Mouse (Mus musculus) lung, adult 2 months (tissue): Measurements from ENCODE around the gene Samd14. TPM values are rescaled to one million over a fixed set of nuclear protein-coding genes. Genes with fewer than 3 reads are reported as not detected.
"Not testable (repeated sequence)": the region's sequence is repeated elsewhere in the genome, so short reads cannot be mapped to it uniquely, and the experiment has no call there.

Experiments used
- DNase-seq: peaks from one replicate; pipeline ENCODE4 v3.0.0; 2022
- H3K4me1 ChIP-seq: fragments of 200-500 bp; 2 replicates; pipeline ENCODE4 v1.6.1; 2011; ENCODE audit warnings: low read length; ENCODE audit not compliant: control insufficient read depth, insufficient read depth
- H3K4me3 ChIP-seq: fragments of 200-500 bp; replicated peaks from 2 replicates; pipeline ENCODE3; 2011; ENCODE audit warnings: low read depth, mild to moderate bottlenecking, control low read depth, low read length; ENCODE audit errors: extremely low read depth
- CTCF ChIP-seq: fragments of 200-500 bp; IDR thresholded peaks from 2 replicates; pipeline ENCODE4 v1.5.1; 2011; ENCODE audit warnings: mild to moderate bottlenecking, low read length, control low read depth; ENCODE audit not compliant: insufficient read depth
- POLR2A ChIP-seq: fragments of 200-500 bp; IDR thresholded peaks from 2 replicates; pipeline ENCODE4 v1.6.1; 2011; ENCODE audit warnings: low read depth, mild to moderate bottlenecking, control low read depth, low read length, borderline replicate concordance; ENCODE audit errors: extremely low read depth
- WGBS: fragments of 180-500 bp; shearing (Covaris S2); methylation state at CpG from one replicate; pipeline ENCODE4 v1.1.7; 2018; 5-methylcytosine and 5-hydroxymethylcytosine counted together
- polyA plus RNA-seq: library from polyadenylated mRNA; depleted of rRNA; stranded (reverse); fragments of >200 nt; gene quantifications from 2 replicates; pipeline ENCODE4 v1.2.3, GENCODE M21; 2012

The Samd14 gene
- polyA plus RNA-seq, 1 experiment, result 5.9 TPM

- TF ChIP-seq CTCF, result no peak
- TF ChIP-seq POLR2A, result no peak
- H3K4me1 ChIP-seq, result peaks cover 17% of the 10 kb centered on the region
- 86% methylated on average over 12 of the region's 12 CpGs for WGBS
- DNase-seq, result no peak
- no peak overlapping the region for H3K4me3 ChIP-seq
Observed at GRCm38 (mm10) chr11:95004136-95004936, 5.3 kb upstream of the Samd14 start.

- WGBS, result 55% methylated on average over 6 of the region's 6 CpGs
- TF ChIP-seq POLR2A (no peak), CTCF (no peak)
Observed at GRCm38 (mm10) chr11:95004937-95005198, 4.8 kb upstream of the Samd14 start.

GRCm38 (mm10) chr11:95006038-95006437, 3.6 kb upstream of the Samd14 start:
- H3K4me1 ChIP-seq, result peaks cover 10% of the 10 kb centered on the region
- TF ChIP-seq CTCF (no peak), POLR2A (no peak)
- WGBS, result 39% methylated on average over 4 of the region's 4 CpGs
- DNase-seq, result no peak
- no peak overlapping the region for H3K4me3 ChIP-seq

More at GRCm38 (mm10) chr11:95004937-95005198, 4.8 kb upstream of the Samd14 start:
- H3K4me3 ChIP-seq, result no peak overlapping the region
- no peak for DNase-seq
- peaks cover 17% of the 10 kb centered on the region for H3K4me1 ChIP-seq

- Histone ChIP-seq H3K4me3 (peak overlapping the region; percentile 78), H3K4me1 (peaks cover 9% of the 10 kb centered on the region)
- DNase-seq, result peak; percentile 72
- no peak for TF ChIP-seq POLR2A
- 3% methylated on average over 27 of the region's 27 CpGs for WGBS
Observed at GRCm38 (mm10) chr11:95006525-95007219, 3.0 kb upstream of the Samd14 start.

GRCm38 (mm10) chr11:95007418-95007817, 2.3 kb upstream of the Samd14 start:
- H3K4me1 ChIP-seq, result peaks cover 9% of the 10 kb centered on the region
- WGBS, result 27% methylated on average over 3 of the region's 3 CpGs
- no peak for TF ChIP-seq POLR2A
- no peak for TF ChIP-seq CTCF
- no peak overlapping the region for H3K4me3 ChIP-seq
- DNase-seq, result no peak

- TF ChIP-seq CTCF (no peak), POLR2A (no peak)
- 20% methylated on average over 15 of the region's 15 CpGs for WGBS
- Histone ChIP-seq H3K4me3 (peak overlapping the region; percentile 59), H3K4me1 (peaks cover 9% of the 10 kb centered on the region)
- DNase-seq, result no peak
Observed at GRCm38 (mm10) chr11:95008661-95009628, 734 bp upstream of the Samd14 start.

- no peak for DNase-seq
- WGBS, result 3% methylated on average over 33 of the region's 40 CpGs
- Histone ChIP-seq H3K4me1 (peaks cover 9% of the 10 kb centered on the region), H3K4me3 (peak overlapping the region; percentile 59)
- TF ChIP-seq CTCF (no peak), POLR2A (no peak)
Observed at GRCm38 (mm10) chr11:95010141-95010739, 561 bp downstream of the Samd14 start.

- not testable (repeated sequence) for H3K4me1 ChIP-seq, DNase-seq, H3K4me3 ChIP-seq
- WGBS, result 51% methylated on average over 4 of the region's 4 CpGs
Observed at GRCm38 (mm10) chr11:95010841-95011403, 1.2 kb downstream of the Samd14 start.

GRCm38 (mm10) chr11:95011416-95011815, 1.7 kb downstream of the Samd14 start:
- no peak for DNase-seq
- 50% methylated on average over 1 of the region's 1 CpGs for WGBS

More at GRCm38 (mm10) chr11:95011416-95011815, 1.7 kb downstream of the Samd14 start:
- TF ChIP-seq CTCF, result no peak
- no peak for TF ChIP-seq POLR2A
- H3K4me1 ChIP-seq, result peaks cover 9% of the 10 kb centered on the region
- no peak overlapping the region for H3K4me3 ChIP-seq
